Mouse (Mus musculus) heart, postnatal 0 days (tissue): ENCODE measurements around the gene Hes2.

ENCODE experiments used
- CTCF ChIP-seq: IDR thresholded peaks from 2 replicates; pipeline ENCODE4 v1.5.1; 2016; ENCODE audit warnings: antibody characterized with exemption, control low read depth, low read depth
- EP300 ChIP-seq: IDR thresholded peaks from 2 replicates; pipeline ENCODE4 v1.6.1; 2016; ENCODE audit warnings: antibody characterized with exemption, low read depth

GRCm38 (mm10) chr4:152158585-152159284 lies at the start of gene Hes2:
- TF ChIP-seq EP300 (no peak), CTCF (no peak)
